Mouse (Mus musculus): ENCODE measurements around the gene Efemp2.

Efemp2 gene

DNA sequence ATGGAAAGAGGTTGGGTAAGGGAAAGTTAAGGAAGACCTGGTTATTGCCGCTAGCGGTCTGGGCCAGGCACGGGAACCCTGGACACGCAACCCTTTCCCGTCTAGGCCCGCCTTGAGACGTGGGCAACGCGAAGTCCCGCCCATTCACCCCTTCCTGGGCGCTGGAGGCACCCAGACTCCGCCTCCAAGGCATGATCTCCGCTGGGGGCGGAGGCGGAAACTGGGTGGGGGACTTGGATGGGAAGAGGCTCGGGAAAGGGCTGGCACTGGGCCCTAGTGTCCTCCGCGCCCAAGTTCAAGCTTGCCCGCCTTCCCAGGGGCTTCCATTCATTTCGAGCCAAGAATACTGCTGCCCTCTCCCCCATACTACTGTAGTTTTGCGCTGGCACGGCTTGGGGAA, at the start of gene Efemp2:
Gene Efemp2 (plus strand): TSS at position 235 of the 400 bp plus-strand sequence.
- peak; percentile 79 for DNase-seq

DNA sequence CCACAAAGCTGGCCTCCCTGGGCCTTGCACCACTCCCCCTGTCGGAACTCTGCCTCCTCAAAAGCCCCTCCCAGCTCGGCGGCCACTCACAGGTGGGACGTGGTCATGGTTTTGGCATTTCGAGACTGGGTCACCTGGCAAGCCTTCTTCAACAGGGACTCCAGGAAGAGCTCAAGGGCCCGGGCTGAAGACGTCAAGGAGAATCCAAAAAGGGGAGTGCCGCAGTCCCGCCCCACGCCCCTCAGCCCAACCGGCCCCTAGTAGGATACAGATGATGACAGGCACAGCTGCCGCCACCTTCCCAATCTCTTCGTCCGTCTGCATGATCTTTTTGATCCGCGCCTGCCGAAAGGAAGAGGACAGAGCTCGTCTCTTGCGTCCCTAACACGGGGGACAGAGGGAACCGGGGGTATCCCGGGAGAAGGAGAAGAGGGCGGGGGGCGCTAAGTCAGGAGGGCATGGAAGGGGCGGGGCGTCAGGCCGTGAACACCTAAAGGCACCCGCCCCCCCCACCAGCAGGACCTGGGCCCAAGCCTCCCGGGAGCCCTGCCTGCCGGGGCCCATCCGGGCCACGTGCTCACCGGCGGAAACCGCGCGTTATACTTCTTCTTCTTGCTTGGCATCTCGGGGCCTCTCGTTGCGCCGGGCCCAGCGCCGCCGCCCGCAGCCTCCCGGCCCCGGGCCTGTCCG, 49.5 kb upstream of the Efemp2 start:
- DNase-seq: peak; percentile 84

DNA sequence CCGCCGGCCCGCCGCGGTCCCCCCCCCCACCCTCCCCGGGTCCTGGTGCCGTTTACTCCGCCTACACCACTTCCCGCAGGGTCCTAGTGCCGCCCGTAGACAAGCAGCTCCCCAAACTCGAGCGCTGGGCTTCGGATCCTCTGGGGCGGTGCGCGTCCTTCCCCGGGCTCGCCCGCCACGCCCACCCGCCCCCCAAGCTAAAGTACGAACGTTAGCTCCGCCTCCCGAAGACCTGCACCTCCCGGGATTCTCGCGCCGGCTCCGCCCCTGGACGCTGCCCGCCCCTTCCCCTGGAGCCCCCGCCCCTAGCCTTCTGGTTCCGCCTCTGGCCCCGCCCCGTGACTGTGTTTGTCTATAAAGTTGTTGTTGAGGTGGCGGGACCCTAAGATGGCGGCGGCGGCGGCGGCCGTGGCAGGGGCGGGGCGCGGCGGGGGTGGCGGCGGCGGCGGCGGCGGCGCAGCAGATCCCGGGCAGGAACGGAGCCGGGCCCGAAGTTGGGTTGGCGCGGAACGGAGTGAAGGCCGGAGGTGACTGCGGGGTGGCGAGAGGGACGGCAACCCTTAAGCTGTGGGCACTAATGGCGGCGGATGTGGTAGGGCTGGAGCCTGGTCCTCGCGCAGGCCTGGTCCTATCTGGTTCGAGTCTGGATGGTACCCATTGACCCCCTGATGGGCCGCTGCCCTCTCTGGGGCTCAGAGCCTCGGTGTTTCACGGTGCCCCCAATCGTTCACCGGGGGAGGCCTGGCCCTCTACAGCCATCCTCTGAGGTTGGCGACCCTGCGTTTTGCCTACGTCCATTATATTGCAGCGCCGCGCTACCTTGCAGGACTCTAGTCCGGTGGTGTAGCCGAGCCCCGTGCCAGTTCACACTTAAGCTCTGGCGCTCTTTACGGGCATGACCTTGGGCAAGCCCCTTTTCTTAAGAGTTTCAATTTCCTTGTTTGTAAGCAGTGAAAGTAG, 48.7 kb upstream of the Efemp2 start, which contains the start of the genes Drap1 and AI837181:
Gene Drap1 (minus strand): TSS at position 198 of the 960 bp plus-strand sequence.
Gene AI837181 (plus strand): TSS at position 363 of the 960 bp plus-strand sequence.
- DNase-seq: peak; percentile 97

DNA sequence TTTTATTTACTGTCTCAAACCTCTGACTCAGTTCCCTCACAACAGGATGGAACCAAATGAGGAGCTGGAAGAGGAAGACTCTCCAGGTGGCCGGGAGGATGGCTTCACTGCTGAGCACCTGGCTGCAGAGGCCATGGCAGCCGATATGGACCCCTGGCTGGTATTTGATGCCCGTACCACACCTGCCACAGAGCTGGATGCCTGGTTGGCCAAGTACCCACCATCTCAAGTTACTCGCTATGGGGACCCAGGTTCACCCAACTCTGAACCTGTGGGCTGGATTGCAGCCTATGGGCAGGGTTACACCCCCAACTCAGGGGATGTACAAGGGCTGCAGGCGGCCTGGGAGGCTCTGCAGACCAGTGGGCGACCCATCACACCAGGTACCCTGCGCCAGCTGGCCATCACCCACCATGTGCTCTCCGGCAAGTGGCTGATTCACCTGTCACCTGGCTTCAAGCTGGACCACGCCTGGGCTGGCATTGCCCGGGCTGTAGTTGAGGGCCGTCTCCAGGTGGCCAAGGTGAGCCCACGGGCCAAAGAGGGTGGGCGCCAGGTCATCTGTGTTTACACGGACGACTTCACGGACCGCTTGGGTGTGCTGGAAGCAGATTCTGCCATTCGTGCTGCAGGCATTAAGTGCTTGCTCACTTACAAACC, 47.7 kb upstream of the Efemp2 start:
- DNase-seq: peak; percentile 30

DNA sequence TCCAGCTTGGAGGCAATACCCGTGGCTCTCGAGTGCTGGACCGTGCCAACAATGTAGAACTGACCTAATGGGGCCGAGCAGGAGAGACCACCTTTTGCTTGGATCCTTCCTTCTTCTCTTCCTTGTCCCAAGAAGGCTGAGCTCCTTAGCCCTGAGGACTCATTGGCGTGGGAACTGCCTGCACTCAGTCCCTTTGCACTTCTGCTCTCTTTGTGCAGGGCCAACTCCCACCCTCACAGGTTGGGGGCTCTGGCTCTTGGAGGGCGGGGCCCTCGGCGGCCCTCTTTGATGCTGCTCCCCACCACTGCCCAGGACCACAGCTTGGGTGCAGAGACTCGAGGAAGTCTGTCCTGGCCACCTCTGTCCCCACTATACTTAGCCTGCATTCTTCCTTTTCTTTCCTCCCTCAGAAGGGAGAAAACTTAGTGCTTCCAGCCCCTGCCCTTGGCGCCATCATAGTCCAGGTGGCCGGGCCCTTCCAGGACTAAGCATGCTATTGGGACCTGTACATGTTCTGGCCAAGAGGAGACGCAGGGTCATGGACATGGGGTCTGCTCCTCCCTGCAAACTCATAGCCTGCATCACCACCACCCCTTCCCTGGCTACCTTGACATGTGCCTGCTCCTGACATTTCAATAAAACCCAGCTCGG, 47.0 kb upstream of the Efemp2 start:
- DNase-seq: no peak

DNA sequence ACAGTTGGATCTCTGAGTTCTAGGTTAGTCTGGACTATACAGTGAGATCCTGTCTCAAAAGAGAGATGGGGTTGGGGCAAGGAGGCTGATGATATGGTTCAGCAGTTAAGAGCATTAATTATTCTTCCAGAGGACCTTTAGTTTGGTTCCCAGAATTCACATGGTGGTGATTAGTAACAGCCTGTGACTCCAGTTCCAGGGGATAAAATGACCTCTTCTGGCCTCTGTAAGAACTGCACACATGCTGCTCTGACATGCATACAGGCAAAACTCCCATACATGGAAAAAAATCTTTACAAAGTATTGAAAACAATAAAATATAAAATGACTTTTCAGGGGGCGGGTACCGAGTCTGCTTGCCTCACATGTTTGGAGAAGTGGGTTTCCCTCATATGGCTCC, 45.7 kb upstream of the Efemp2 start:
- DNase-seq: peak; percentile 65

DNA sequence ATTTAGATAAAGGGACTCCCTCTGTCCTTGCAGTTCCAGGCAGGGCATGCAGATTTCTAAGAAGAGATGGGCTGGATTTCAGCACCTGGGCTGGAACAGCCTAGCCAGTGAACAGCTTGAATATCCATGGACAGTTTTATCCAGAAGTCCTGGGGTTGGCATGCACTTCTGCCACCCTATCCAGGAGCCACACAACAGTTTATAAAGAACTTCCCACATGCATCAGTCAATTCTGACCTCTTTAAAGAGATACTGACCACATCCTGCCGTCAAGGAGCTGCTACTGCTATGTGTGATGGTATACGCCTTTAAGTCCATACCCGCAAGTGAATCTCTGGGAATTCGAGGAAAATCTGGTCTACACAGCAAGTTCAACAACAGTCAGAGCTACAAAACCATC, 44.5 kb upstream of the Efemp2 start:
- DNase-seq: no peak

DNA sequence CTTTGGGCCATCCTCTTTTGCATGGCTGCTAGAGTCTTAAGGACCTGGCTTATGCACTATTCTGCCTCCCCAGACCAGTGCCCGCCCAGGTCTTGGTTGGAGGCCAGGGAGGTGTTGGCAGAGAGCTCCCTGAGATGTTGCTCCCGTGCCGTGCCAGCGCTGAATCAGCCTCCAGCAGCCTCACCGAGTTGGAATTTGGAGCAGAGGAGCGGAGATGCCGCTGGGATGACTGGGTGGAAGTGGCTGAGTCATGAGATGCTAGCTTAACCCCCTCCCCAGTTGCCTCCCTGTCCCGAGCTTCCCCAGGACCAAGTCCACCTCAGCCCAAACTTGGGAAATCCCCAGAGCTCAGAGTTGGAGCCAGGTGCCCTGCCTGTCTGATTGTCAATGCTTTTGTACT, 43.9 kb upstream of the Efemp2 start:
- no peak for DNase-seq

DNA sequence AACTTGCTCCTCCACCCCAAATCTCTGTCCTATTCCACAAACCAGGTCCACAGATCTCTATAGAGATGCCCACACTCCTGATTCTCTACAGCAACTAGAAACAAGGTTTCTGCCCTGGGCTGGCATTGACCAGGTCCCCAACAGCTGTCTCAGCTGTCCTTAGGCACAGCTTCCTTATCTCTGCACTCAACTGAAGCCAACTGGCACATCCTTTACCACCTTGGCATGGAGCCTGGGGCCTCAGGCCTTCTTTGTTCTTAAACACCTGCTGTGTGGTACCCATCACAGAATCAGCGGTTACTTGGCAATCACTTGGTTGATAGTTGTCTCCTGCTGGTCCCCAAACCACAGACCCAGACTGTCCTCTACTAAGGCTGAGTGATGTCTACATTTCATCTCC, 43.3 kb upstream of the Efemp2 start:
- peak; percentile 37 for DNase-seq

DNA sequence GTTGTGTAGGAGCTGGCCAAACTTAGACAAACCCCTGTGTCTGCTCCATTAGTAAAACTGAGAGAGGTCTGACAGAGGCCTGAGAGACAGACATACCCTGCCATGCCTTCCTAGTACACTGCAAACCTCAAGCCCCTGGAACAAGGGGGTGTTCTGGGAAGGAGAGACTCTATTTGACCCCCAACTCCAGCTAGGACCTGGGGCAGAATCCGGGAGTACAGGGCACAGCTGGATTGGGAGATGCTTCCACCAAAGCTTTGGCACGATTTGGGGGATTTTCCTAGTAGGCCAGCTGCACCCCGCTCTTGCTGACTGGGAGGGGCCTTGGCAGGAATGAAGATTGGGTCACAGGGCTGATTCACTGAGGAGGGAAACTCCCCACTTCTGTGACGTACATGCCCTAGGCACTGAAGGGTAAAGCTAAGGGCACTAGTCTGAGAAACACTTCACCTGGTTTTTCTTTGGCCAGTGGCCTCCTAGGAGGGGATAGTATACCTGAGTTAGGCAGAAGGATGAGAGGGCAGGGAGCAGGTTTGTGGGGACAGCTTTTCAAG, 41.8 kb upstream of the Efemp2 start:
- DNase-seq: no peak

DNA sequence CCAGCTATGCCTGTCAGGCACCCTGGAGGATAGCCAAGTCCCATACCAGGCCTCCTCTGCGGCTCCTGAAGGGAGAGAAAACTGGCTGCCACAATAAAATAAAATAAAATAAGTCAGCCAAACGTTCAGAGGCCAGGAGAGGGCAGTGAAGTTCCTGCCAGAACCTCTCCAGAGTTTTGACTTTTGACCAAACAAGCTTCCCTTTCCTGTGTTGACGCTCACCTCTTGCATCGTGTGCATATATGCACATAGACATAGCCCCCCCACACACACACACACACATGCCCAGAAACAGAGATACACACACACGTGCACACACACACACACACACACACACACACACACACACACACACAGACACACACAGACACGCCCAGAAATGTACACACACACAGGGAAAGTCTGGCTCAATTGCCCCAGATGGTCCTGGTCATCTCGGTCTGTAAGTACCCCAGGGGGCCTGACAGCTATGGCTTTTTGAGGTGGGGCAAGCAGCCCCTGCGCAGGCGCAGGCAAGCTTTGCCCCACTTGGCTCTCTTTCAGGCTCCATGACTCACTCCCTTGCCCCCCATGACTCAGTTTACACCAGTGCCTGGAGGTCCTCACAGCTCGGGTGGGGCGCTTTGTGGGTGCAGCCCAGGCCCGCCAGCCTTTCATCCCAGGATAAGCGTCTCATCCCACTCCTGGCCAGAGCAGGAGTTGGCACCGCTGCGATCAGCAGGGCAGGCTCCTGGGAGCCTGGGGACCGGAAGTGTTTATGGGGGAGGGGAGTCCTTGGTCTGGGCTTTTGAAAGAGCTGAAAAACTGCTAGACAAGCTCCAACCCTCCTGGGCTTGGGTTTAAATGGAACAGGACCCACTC, 40.5 kb upstream of the Efemp2 start:
- peak; percentile 81 for DNase-seq

DNA sequence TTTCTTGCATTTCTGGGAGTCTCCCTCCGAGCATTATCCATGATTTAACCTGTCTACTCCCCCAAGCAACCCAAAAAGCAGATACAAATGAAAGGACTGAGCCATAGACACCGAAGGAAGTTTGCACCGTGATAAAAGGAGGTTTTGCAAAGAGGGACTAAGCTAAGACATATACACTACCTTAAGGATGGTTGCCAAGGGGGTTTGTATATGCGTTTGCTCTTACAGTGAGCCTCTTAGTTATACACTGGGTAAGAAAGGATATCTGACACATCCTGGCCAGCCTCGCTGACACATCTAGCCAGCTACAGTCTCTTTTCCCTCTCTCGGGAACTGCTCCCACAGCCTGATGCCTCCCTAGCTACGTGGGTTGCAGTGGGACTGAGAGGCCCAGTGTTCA, 39.8 kb upstream of the Efemp2 start:
- DNase-seq: no peak

DNA sequence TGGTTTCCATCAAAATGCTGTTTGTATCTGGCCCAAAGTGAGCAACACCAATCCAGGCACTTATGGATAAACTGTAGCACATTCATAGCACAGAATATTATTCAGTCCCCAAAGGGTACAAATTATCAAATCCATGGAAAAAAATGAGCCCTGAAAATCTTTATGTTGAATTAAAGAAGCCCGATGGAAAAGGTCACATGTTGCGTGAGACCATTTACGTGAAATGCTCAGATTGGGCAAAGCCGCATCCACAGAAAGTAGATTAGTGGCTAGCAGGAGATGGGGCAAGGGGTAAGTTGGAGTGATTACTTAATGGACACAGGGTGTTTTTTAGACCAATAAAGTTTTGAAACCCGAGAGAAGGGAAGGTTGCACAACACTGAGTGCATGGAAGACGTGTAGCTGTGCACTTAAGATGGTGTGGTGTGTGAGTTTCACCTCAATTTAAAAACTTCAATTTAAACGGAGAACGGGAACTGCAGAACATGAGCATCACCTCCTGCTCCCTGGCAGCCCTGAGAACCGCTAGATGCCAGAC, 29.3 kb upstream of the Efemp2 start:
- no peak for DNase-seq

DNA sequence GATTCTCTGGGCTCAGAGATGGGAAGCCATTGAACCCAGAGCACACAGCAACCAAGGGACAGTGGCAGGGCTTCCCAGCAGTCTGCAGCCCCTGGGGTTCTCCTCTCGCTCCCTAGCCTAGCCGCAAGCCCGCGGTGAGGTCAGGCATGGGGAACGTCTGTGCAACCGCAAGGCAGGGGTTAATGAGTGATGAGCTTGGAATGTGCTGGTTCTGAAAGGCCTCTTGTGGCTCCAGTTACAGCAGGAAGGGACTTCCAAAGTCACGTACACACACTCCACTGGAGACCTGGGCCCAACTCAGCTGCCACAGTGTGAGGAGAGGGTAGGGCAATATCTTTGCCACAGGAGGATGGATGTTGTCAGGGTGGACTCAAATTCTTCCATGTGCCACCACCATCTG, 28.8 kb upstream of the Efemp2 start:
- no peak for DNase-seq

DNA sequence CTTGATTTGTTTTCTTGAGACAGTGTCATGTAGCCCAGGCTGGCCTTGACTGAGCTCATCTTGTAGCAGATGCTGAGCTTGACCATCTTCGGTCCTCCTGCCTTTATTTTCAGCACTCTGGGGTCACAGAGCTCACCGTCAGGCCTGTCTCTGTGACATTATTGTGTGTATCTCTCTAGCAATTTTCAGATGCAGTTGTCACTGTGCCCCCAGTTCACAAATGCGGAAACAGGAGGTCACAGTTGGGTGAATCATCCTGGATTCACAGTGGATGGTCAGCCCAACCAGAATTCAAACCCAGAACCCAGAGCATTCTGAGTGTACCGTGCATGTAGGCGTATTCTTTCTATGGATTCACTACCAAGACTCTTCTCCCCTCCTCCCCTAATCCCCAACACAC, 28.0 kb upstream of the Efemp2 start:
- DNase-seq: no peak

DNA sequence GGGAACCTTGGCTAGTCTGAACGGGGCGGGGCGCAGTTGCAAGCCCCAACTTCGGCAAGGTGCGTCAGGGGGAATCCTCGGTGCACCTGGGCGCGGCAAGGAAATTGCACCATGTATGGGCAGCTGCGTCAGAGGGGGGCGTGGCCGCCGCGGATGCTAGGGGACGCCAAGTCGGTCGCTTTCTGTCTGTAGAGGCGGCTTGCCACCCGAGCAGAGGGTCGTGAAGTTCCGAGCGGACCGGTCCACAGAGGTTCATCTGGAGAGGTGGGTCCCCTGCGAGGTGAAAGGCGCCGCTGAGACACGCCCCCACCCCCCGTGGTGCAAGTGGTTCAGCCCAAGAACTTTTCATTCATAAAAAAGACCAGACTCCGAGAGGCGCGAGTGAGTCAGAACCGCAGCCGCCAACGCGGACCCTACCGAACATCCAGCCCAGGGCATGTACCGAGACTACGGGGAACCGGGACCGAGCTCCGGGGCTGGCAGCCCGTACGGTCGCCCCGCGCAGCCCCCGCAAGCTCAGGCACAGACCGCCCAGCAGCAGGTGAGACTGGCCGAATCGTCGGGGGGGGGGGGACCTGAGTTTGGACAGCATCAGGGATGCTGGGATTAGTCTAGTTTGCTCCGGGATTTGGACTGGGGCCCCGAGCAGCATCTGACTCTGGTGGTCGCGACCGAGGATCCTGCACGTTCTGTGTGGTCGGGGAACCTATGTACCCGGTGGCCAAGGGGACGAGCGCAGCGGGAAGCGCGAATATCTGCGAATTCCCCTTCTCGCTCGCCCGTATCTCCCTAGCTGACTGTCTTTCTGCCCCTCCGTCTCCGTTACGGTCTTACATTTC, 26.0 kb upstream of the Efemp2 start, which contains the start of gene Fosl1:
Gene Fosl1 (plus strand): TSS at position 33 of the 839 bp plus-strand sequence.
- DNase-seq: peak; percentile 90

DNA sequence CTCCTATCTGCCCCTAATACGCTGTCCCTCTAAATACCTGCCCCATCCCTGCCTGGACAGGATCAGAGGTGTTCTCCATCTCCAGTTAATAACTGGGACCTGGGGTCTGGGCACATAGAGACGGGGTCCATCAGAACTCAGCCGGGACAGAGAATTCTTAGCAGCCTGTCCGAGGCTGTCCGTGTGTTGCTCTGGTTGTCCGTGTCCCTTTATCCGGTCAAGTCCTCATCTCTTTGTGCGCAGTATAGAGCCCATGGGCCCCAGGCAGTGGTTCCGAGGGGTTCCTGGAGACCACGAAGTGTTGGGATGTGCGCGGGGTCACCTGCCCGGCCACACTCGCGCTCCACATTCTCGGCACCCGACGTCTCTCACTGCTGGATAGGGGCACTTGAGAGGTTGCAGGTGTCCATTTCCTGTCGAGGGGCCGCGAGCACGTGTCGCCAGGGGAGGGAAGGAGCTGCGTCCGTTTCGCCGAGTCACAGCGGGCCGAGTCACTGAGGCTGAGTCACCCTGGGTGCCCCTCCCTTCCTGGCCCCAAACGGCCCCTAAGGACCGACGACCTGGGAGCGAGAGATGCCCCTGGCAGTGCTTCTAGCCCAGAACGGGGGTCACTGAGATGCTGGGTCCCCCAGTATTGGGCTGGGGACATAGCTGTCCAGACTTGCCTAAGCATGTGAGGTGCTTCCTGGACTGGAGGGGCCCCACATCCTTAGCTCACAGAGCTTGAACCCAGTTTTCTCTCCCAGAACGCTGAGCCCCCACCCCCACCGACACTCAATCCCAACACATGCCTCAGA, 25.2 kb upstream of the Efemp2 start:
- no peak for DNase-seq

DNA sequence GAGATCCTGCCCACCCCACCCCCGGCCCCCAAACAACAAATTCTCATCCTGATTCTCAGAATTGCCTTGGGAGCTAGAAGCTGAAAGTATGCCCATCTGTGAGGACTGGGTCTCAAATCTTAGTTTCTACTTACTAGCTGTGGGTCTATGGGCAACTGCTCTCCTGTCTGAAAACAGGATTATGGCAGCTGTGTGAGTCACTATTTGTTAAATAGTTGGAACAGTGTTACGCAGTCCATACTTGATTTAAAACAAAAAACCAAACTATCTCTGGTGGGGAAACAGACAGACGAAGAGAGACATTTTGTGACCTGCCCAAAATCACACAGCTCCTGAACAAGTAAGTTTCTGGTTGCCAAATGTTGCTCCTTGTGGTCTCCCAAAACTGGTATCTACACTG, 24.1 kb upstream of the Efemp2 start:
- no peak for DNase-seq

DNA sequence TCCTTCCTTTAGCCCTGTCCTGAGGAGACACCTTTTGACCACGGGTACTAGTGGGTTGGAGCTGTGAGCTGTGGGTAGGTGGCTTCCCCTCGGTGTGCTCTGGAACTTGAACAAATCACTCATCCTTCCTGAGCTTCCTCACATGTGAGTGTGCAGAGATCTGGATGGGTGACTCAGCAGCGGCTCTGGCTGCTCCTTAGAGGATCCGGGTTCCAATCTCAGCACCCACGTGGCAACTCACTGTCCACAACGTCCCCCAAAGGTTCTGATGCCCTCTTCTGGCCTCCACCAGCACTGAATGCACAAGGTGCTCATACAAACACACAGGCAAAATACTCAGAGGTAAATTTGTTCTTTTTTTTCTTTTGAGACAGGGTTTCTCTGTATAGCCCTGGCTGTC, 22.0 kb upstream of the Efemp2 start:
- no peak for DNase-seq

Measured in thymus, postnatal 14 days (tissue).